Mouse (Mus musculus): ENCODE measurements at regions not wholly inside any gene's neighbourhood (a gene's known extent, or its start where the extent isn't known, plus 50 kb on each side); places are given as distances from the start of the nearest gene placed in this dataset.

DNA sequence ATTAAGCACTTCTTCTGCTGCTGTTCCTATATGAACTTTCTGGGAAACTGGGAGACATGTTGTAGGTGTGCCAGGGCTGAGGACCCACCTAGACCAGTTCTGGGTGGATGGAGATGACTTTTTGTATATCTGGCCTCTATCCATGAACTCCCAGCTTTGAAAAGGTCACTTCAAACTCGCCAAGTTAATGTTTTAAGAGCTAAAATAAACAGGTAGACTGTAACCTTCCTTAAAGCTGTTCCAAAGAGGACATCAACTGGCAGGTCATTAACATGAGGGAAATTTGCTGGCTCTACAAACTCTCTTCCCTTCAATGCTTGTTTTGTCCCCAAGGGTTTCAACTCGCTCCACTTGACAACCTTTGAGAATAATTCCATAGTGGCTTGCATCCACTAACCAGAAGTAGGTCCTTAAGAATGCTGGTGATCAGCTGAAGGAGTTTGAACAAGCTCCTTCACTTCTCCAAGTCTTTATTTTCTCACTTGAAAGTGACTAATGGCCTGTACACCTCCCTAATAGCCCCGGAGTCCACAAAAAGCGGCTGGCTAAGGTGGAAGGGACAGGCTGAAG, 98.1 kb downstream of the Adamts15 start:
- TF ChIP-seq CTCF (IDR thresholded peaks at IDR 0.05; ENCODE audit: insufficient read depth, low read depth, low read length), result no peak
- no peak for TF ChIP-seq POLR2A (IDR thresholded peaks at IDR 0.05; ENCODE audit: insufficient read depth, low read depth, low read length)
- no peak overlapping the region for H3K4me3 ChIP-seq (ENCODE audit: insufficient read depth, low read depth, low read length)
- no peak overlapping the region for H3K27ac ChIP-seq (ENCODE audit: insufficient read depth, low read depth, low read length)
- no peaks in the 10 kb centered on the region for H3K4me1 ChIP-seq (ENCODE audit: control insufficient read depth, insufficient read depth, low read length)
- 57% methylated on average over 4 of the region's 4 CpGs for WGBS

DNA sequence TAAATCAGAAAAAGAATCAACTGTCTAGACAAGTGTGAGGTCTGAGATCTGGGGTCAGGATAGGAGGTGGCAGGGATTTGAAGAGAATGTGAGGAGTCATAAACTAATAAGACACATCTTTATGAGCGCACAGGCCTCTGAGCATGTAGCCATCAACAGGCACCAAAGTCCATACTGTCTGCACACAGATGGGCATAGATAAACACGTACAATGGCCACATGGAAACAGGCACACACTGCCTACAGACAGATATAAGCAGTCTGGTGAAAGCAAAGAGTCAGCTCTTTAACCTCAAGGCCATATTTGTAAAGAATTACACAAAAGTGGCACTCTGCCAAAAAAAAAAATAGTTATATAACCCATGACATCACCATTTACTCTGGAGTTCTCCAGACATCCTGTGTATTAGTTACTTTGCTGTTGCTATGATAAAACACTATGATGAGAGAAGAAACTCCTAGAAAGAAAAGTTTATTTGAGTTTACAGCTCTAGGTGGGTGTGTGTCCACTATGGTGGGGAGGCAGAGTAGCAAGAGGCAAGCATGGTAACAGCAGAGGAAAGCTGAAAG, 101.4 kb downstream of the Adamts15 start:
- WGBS, result 94% methylated on average over 2 of the region's 2 CpGs
- TF ChIP-seq CTCF (IDR thresholded peaks at IDR 0.05; ENCODE audit: insufficient read depth, low read depth, low read length), result no peak
- TF ChIP-seq POLR2A (IDR thresholded peaks at IDR 0.05; ENCODE audit: insufficient read depth, low read depth, low read length), result no peak
- no peak overlapping the region for H3K4me3 ChIP-seq (ENCODE audit: insufficient read depth, low read depth, low read length)
- H3K4me1 ChIP-seq (ENCODE audit: control insufficient read depth, insufficient read depth, low read length), result no peaks in the 10 kb centered on the region
- no peak overlapping the region for H3K27ac ChIP-seq (ENCODE audit: insufficient read depth, low read depth, low read length)

DNA sequence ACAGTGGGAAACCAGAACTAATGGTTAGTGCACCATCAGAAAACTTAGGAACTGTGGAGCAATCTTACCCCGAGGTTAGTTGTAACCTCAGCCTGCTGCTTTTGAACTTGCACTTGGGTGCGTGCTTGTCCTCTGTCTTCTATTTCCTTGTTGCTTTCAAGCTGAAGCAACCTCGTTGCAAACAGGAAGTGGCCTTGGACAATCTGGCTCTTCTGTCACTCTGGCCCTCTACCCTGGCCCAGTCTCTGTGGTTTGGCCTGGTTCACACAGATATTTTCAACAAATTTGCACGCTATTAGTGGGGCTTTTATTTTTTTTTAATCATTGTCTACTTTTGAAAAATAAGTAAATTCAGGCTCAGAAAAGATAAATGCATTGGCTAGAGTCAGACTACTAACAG, 109.0 kb downstream of the Adamts15 start:
- 79% methylated on average over 4 of the region's 4 CpGs for WGBS

DNA sequence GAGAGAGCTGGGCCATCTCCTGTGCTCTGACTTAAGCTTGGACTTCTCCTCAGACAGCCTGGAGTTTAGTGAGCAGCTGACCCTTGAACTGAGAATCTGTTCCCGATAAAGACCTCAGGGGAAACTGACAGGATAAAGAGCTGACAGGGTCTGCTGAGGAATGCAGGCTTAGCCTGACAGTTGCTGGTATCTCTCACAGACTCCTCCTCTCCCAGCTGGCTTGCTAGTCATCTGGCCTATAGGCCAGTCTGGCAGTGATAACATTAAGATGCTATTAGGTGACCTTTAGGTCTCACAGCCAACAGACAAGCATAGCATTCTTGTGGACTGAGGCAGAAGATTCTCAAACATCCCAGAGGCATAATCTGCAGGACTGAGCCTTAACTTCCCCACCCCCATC, 111.4 kb downstream of the Adamts15 start:
- H3K27ac ChIP-seq (ENCODE audit: insufficient read depth, low read depth, low read length), result no peak overlapping the region
- no peak overlapping the region for H3K4me3 ChIP-seq (ENCODE audit: insufficient read depth, low read depth, low read length)
- TF ChIP-seq POLR2A (IDR thresholded peaks at IDR 0.05; ENCODE audit: insufficient read depth, low read depth, low read length), result no peak
- TF ChIP-seq CTCF (IDR thresholded peaks at IDR 0.05; ENCODE audit: insufficient read depth, low read depth, low read length), result no peak
- H3K4me1 ChIP-seq (ENCODE audit: control insufficient read depth, insufficient read depth, low read length), result no peaks in the 10 kb centered on the region
- 77% methylated on average over 1 of the region's 1 CpGs for WGBS

More for the DNA sequence above, 109.0 kb downstream of the Adamts15 start:
- Histone ChIP-seq H3K4me3 (ENCODE audit: insufficient read depth, low read depth, low read length) (no peak overlapping the region), H3K27ac (ENCODE audit: insufficient read depth, low read depth, low read length) (no peak overlapping the region), H3K4me1 (ENCODE audit: control insufficient read depth, insufficient read depth, low read length) (no peaks in the 10 kb centered on the region)
- TF ChIP-seq CTCF (IDR thresholded peaks at IDR 0.05; ENCODE audit: insufficient read depth, low read depth, low read length) (no peak), POLR2A (IDR thresholded peaks at IDR 0.05; ENCODE audit: insufficient read depth, low read depth, low read length) (no peak)

DNA sequence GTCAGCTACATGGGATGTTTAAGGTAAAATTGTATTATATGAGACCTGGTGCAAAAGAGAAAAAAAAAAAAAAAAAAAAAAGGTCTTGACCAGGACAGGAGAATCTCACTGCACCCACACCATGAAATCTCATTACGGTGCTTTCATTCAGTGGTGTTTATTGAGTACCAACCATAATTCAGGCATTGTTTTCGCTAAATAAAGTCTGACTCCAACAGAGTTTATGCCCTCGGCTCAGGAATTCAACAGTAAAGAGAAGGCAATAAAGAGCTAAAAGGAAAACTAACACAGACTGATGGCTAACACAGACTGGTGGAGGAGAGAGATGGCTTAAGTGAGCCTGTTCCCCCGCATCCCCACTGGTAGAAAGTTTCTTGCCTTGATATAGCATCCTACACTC, 112.0 kb downstream of the Adamts15 start:
- TF ChIP-seq POLR2A (IDR thresholded peaks at IDR 0.05; ENCODE audit: insufficient read depth, low read depth, low read length) (no peak), CTCF (IDR thresholded peaks at IDR 0.05; ENCODE audit: insufficient read depth, low read depth, low read length) (no peak)
- Histone ChIP-seq H3K4me3 (ENCODE audit: insufficient read depth, low read depth, low read length) (no peak overlapping the region), H3K27ac (ENCODE audit: insufficient read depth, low read depth, low read length) (no peak overlapping the region), H3K4me1 (ENCODE audit: control insufficient read depth, insufficient read depth, low read length) (no peaks in the 10 kb centered on the region)
- WGBS, result 85% methylated on average over 4 of the region's 4 CpGs

DNA sequence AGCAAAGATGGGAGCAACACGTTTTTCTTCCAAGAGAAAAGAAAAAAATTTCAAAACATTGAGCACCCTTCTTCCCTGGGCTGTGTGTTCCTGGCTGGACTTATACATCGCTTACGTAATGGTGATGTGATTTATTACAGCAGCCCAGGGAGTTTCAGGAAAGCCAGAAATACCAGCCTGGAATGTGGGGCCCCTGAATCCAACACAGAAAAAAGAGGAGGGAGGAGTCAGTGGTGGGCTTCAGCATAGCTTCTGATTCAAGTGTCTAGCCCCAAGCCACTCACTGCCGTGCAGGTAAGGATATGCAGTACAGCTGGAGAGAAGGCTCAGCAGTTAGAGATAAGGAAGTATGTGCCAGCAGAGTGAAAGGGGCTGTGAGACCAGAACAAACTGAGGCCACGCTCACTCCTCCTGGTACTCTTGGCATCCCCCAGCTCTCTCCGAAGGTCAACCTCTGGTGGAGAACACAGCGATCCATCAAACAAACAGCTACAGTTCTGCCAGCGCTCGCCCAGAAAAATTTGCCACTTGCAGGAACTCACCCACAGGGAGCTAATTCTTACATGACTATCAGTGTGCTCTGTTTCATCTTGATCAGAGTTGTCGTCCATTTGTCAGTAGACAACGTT, 113.3 kb downstream of the Adamts15 start:
- no peaks in the 10 kb centered on the region for H3K4me1 ChIP-seq (ENCODE audit: control insufficient read depth, insufficient read depth, low read length)
- no peak overlapping the region for H3K27ac ChIP-seq (ENCODE audit: insufficient read depth, low read depth, low read length)
- H3K4me3 ChIP-seq (ENCODE audit: insufficient read depth, low read depth, low read length), result no peak overlapping the region
- 90% methylated on average over 11 of the region's 11 CpGs for WGBS
- TF ChIP-seq POLR2A (IDR thresholded peaks at IDR 0.05; ENCODE audit: insufficient read depth, low read depth, low read length) (no peak), CTCF (IDR thresholded peaks at IDR 0.05; ENCODE audit: insufficient read depth, low read depth, low read length) (no peak)

DNA sequence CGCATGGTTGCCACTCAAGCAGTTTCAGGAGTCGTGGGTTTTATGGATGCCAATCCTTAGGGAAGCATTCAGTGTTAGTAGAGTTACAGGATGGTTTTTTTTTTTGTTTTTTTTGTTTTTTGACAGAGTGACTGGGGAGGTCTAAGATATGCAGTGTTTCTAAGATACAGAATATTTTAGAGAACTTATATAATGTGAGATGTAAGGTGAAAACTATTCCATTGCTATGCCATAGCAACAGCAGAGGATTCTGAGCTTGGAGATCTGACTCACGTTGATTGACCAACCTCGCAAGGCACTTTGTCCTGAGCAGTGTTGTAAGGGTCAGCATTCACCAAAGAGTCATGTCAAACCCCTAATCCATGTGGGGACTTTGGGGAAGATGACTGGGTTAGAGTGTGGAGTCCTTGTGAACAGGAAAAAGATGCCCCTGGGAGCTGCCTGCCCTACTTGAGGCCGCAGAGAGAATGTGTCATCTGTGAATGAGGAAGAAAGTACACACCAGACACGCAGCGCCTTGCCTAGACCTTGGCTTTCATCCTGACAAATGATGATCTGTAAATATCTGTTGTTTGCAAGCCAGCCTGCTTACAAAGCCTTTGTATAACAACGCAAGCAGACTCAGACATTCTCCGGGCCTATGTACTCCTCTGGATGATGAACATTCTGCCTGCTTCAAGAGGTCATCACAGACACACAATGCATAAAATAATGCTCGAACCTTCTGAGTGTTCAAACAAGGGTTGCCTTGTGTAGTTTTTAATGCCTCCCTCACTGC, 118.3 kb downstream of the Adamts15 start:
- no peak overlapping the region for H3K27ac ChIP-seq (ENCODE audit: insufficient read depth, low read depth, low read length)
- no peak for TF ChIP-seq CTCF (IDR thresholded peaks at IDR 0.05; ENCODE audit: insufficient read depth, low read depth, low read length)
- TF ChIP-seq POLR2A (IDR thresholded peaks at IDR 0.05; ENCODE audit: insufficient read depth, low read depth, low read length), result no peak
- no peaks in the 10 kb centered on the region; the same call in 1 of the 2 replicates for H3K4me1 ChIP-seq (ENCODE audit: control insufficient read depth, insufficient read depth, low read length)
- WGBS, result 81% methylated on average over 10 of the region's 10 CpGs
- H3K4me3 ChIP-seq (ENCODE audit: insufficient read depth, low read depth, low read length), result no peak overlapping the region

DNA sequence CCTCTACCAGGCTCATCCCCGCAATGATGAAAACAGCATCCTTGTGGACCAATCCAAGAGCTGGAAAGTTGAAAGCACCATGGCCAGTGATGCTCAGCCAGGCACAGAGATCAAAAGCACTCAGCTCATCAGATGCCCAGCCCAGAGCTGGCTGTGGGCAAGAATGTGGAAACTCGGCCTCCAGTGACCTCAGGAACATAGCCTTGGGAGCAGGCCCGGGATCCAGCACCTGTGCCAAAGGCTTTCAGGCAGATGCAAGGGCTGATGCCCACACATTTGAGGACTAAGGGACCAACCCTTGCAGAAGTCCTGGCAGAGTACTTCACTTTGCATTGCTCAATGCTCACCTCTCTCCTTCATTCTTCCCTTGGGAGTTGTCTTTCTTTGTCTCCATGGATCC, 119.4 kb downstream of the Adamts15 start:
- TF ChIP-seq CTCF (IDR thresholded peaks at IDR 0.05; ENCODE audit: insufficient read depth, low read depth, low read length), result no peak
- TF ChIP-seq POLR2A (IDR thresholded peaks at IDR 0.05; ENCODE audit: insufficient read depth, low read depth, low read length), result no peak
- Histone ChIP-seq H3K4me1 (ENCODE audit: control insufficient read depth, insufficient read depth, low read length) (no peaks in the 10 kb centered on the region; the same call in 1 of the 2 replicates), H3K27ac (ENCODE audit: insufficient read depth, low read depth, low read length) (no peak overlapping the region), H3K4me3 (ENCODE audit: insufficient read depth, low read depth, low read length) (no peak overlapping the region)
- WGBS, result 96% methylated on average over 3 of the region's 3 CpGs

Measured in olfactory bulb, adult 2 months (tissue).